Comparison of ENCODE assay signal across 21 mouse cellular contexts in the genomic region with DNA sequence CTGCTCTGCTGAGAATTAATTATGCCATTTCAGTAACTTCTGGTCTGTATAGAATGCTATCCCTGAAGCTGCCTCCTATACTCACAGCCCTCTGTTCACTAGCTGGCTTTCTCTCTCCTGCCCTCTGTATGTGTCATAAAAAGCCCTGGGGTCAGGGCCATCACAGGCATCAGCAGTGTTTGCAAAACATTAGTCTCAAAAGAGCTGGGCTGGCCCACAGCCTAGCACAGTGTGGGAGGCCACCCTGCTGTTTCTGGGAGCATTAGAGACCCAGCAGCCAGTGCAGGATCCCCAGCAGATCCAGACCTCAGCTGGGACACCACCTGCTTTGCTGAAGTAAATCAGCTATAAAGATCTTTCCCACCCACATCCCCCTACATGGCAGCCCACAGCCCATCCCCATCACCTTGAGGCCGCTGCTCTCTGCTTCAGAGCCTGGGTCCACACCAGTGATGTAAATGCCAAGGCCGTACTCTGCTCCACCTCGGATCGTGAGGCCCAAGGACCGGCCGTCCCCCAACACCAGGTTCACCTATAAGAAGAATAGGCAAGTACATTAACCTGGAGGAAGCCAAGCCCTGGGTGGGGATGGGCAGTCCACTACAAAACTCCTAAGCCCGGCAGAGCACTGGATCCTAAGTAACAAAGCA. TPM values are rescaled to one million over a fixed set of nuclear protein-coding genes. Genes with fewer than 3 reads are reported as not detected.
A peak's percentile ranks its signal among the peaks of the same experiment; 100 is the strongest.
DNase-seq lines count a peak whose midpoint lies in the region; TF ChIP-seq lines count a peak whose summit lies in the region.
"Had no signal": no experiment of that assay in that cellular context is flagged by ENCODE, and none has a peak within 500 bp of the region (broad histone marks: within the 10 kb centered on the region; RNA-seq: fewer than 3 reads in every experiment).

No protein-coding gene starts in this region.

- WGBS in limb, embryonic 10.5 days: 84% methylated on average over 7 of the region's 7 CpGs

- peak; percentile 26 for DNase-seq in layer of hippocampus, adult 11-12 months (ENCODE audit: low spot score)
- no peak for DNase-seq in layer of hippocampus, adult 2 months (ENCODE audit: low spot score in 2 of 2)
- peak; percentile 40 to 67 for DNase-seq in adrenal gland, adult 18-20 months (ENCODE audit: low spot score in 2 of 2)
- no peak for DNase-seq in limb, embryonic 10.5 days (ENCODE audit: low spot score)
- no peak for DNase-seq in embryo, embryonic 10 days (ENCODE audit: low spot score)
- no peak for DNase-seq in frontal cortex, postnatal 36 days (ENCODE audit: low spot score in 2 of 2)
- DNase-seq: cerebellum, adult 11-12 months; cerebellum, postnatal 36 days; heart, adult 11 months; kidney, adult 8-10 months; kidney, postnatal 36 days; lung, postnatal 10 days; right cerebral cortex, postnatal 4 days; thymus, postnatal 36 days had no signal

- H3K27ac ChIP-seq in layer of hippocampus, adult 2 months: no peak overlapping the region
- H3K27ac ChIP-seq in limb, embryonic 10.5 days: peak overlapping the region; percentile 59
- H3K27ac ChIP-seq: embryonic facial prominence, embryonic 13.5 days; hindbrain, embryonic 15.5 days; liver, embryonic 15.5 days had no signal

- peaks cover 65% of the 10 kb centered on the region for H3K4me1 ChIP-seq in E14TG2a.4 (replicated peaks; ENCODE audit: low read depth, low read length)
- H3K4me1 ChIP-seq in limb, embryonic 10.5 days: peaks cover 62% of the 10 kb centered on the region
- H3K4me1 ChIP-seq: liver, embryonic 15.5 days; megakaryocyte, embryonic 14.5 days had no signal

- TF ChIP-seq CTCF in layer of hippocampus, adult 2 months (conservative IDR thresholded peaks at IDR 0.05): no peak
- no peak for TF ChIP-seq CTCF in E14TG2a.4 (conservative IDR thresholded peaks at IDR 0.05; ENCODE audit: low read length)

- no peak overlapping the region for H3K4me3 ChIP-seq in layer of hippocampus, adult 2 months
- peak overlapping the region; percentile 17; the same call in 1 of the 2 replicates for H3K4me3 ChIP-seq in E14TG2a.4 (replicated peaks; ENCODE audit: low read length)
- no peak overlapping the region for H3K4me3 ChIP-seq in limb, embryonic 10.5 days
- H3K4me3 ChIP-seq: embryonic facial prominence, embryonic 13.5 days; hindbrain, embryonic 15.5 days; limb, embryonic 13.5 days; liver, embryonic 15.5 days had no signal

- no peaks in the 10 kb centered on the region for H3K9me3 ChIP-seq in E14TG2a.4 (ENCODE audit: low read length)
- H3K9me3 ChIP-seq in limb, embryonic 10.5 days (replicated peaks): no peaks in the 10 kb centered on the region
- H3K9me3 ChIP-seq: embryonic facial prominence, embryonic 13.5 days; hindbrain, embryonic 15.5 days; limb, embryonic 13.5 days; liver, embryonic 15.5 days; megakaryocyte, embryonic 14.5 days had no signal

- no peaks in the 10 kb centered on the region for H3K27me3 ChIP-seq in E14TG2a.4 (ENCODE audit: insufficient read depth, low read length)
- H3K27me3 ChIP-seq in limb, embryonic 10.5 days (ENCODE audit: low read depth, poor library complexity, severe bottlenecking): no peaks in the 10 kb centered on the region
- H3K27me3 ChIP-seq: hindbrain, embryonic 15.5 days; limb, embryonic 13.5 days; liver, embryonic 15.5 days had no signal

- peaks cover 8% of the 10 kb centered on the region; the same call in 1 of the 2 replicates for H3K36me3 ChIP-seq in E14TG2a.4 (ENCODE audit: insufficient read depth, low read length)
- H3K36me3 ChIP-seq in limb, embryonic 10.5 days: peaks cover 28% of the 10 kb centered on the region
- H3K36me3 ChIP-seq: embryonic facial prominence, embryonic 13.5 days; hindbrain, embryonic 15.5 days; liver, embryonic 15.5 days had no signal

RNA-seq across cellular contexts. Expression of a gene that starts 34.8 kb away (rescaled TPM):
- total RNA-seq in layer of hippocampus, adult 2 months (2021): 10 to 100 TPM; 17.9 to 20.7 TPM
- total RNA-seq in adrenal gland, adult 18-20 months (2021): 10 to 100 TPM; 41.4 to 59.6 TPM
- 8.5 and 13.9 TPM in 2 replicates for polyA plus RNA-seq in limb, embryonic 10.5 days (2016; fragmentation: Nextera tagmentation; extraction: Ambion mirVana)
- total RNA-seq: MEL had no signal

RNA-seq across cellular contexts. Expression of a gene that starts 57.8 kb away (rescaled TPM):
- total RNA-seq in layer of hippocampus, adult 2 months (2021): 1 to 10 TPM; 3.5 to 3.8 TPM
- 1 to 10 TPM; 4.0 to 6.9 TPM for total RNA-seq in adrenal gland, adult 18-20 months (2021)
- 12.3 and 17.2 TPM in 2 replicates for polyA plus RNA-seq in limb, embryonic 10.5 days (2016; fragmentation: Nextera tagmentation; extraction: Ambion mirVana)

Comparison
In these comparisons a context has a peak if more than half of its experiments do, and no peak if none do; other contexts are left out.
1. DNase-seq: peak in layer of hippocampus, adult 11-12 months (single experiment) and adrenal gland, adult 18-20 months (2 of 2); none in layer of hippocampus, adult 2 months (0 of 2), limb, embryonic 10.5 days (single experiment), embryo, embryonic 10 days (single experiment) and frontal cortex, postnatal 36 days (0 of 2).